In genomic region chr8:57498847-57499511, GRCm38 (mm10) we compare ENCODE assay signal across 8 mouse cellular contexts. TPM values are rescaled to one million over a fixed set of nuclear protein-coding genes. Genes with fewer than 3 reads are reported as not detected.
A peak's percentile ranks its signal among the peaks of the same experiment; 100 is the strongest.
DNase-seq lines count a peak whose midpoint lies in the region; ATAC-seq and TF ChIP-seq lines count a peak whose summit lies in the region.

No protein-coding gene starts in this region.

- WGBS in embryonic facial prominence, embryonic 12.5 days = 60% methylated on average over 17 of the region's 17 CpGs
- WGBS in embryonic facial prominence, embryonic 10.5 days = 74% methylated on average over 17 of the region's 17 CpGs
- 21% methylated on average over 17 of the region's 17 CpGs for WGBS in forebrain, embryonic 13.5 days
- WGBS in intestine, postnatal 0 days = 37% methylated on average over 17 of the region's 17 CpGs

- H3K27ac ChIP-seq in embryonic facial prominence, embryonic 12.5 days = no peak overlapping the region
- H3K27ac ChIP-seq in embryonic facial prominence, embryonic 10.5 days (replicated peaks) = no peak overlapping the region
- peak overlapping the region; percentile 62 for H3K27ac ChIP-seq in forebrain, embryonic 13.5 days
- no peak overlapping the region for H3K27ac ChIP-seq in intestine, postnatal 0 days (ENCODE audit: low read depth, low read length)

- no peaks in the 10 kb centered on the region for H3K36me3 ChIP-seq in embryonic facial prominence, embryonic 12.5 days
- 0 out of 2 replicates have a peak, but pooled peaks cover 8% of the 10 kb centered on the region for H3K36me3 ChIP-seq in embryonic facial prominence, embryonic 10.5 days (replicated peaks)
- no peaks in the 10 kb centered on the region for H3K36me3 ChIP-seq in forebrain, embryonic 13.5 days (ENCODE audit: poor library complexity, severe bottlenecking)
- H3K36me3 ChIP-seq in intestine, postnatal 0 days (ENCODE audit: control insufficient read depth, insufficient read depth) = no peaks in the 10 kb centered on the region

- H3K4me2 ChIP-seq in embryonic facial prominence, embryonic 12.5 days (replicated peaks) = 0 out of 2 replicates have a peak overlapping the region, but pooled peaks have one; percentile 4
- peak overlapping the region; percentile 50 for H3K4me2 ChIP-seq in forebrain, embryonic 13.5 days
- H3K4me2 ChIP-seq in intestine, postnatal 0 days (replicated peaks; ENCODE audit: low read depth) = peak overlapping the region; percentile 51

- no peak overlapping the region for H3K4me3 ChIP-seq in embryonic facial prominence, embryonic 12.5 days
- no peak overlapping the region for H3K4me3 ChIP-seq in embryonic facial prominence, embryonic 10.5 days
- H3K4me3 ChIP-seq in forebrain, embryonic 13.5 days = peak overlapping the region; percentile 25
- no peak overlapping the region; the same call in 1 of the 2 replicates for H3K4me3 ChIP-seq in intestine, postnatal 0 days (ENCODE audit: low read depth, low read length)

- ATAC-seq in embryonic facial prominence, embryonic 12.5 days (ENCODE audit: insufficient number of reproducible peaks, insufficient read depth, low FRiP score, low TSS enrichment) = 0 out of 2 replicates have a peak, but pooled peaks have one; percentile 10
- peak; percentile 77 for ATAC-seq in forebrain, embryonic 13.5 days
- ATAC-seq in intestine, postnatal 0 days = 0 out of 2 replicates have a peak, but pooled peaks have one; percentile 43

- TF ChIP-seq CTCF in intestine, postnatal 0 days (IDR thresholded peaks at IDR 0.05; ENCODE audit: low read depth) = no peak

- no peak overlapping the region for H3K9ac ChIP-seq in embryonic facial prominence, embryonic 12.5 days
- H3K9ac ChIP-seq in forebrain, embryonic 13.5 days = peak overlapping the region; percentile 17; the same call in 1 of the 2 replicates
- 0 out of 2 replicates have a peak overlapping the region, but pooled peaks have one; percentile 3 for H3K9ac ChIP-seq in intestine, postnatal 0 days (ENCODE audit: low read depth, low read length)

- no peaks in the 10 kb centered on the region for H3K27me3 ChIP-seq in embryonic facial prominence, embryonic 12.5 days
- H3K27me3 ChIP-seq in embryonic facial prominence, embryonic 10.5 days (replicated peaks; ENCODE audit: low read depth, poor library complexity, severe bottlenecking) = no peaks in the 10 kb centered on the region
- H3K27me3 ChIP-seq in forebrain, embryonic 13.5 days = no peaks in the 10 kb centered on the region
- no peaks in the 10 kb centered on the region for H3K27me3 ChIP-seq in intestine, postnatal 0 days (replicated peaks; ENCODE audit: control insufficient read depth, insufficient read depth, low read length)

- no peak for DNase-seq in embryonic facial prominence, embryonic 10.5 days (ENCODE audit: low spot score)
- DNase-seq in ZHBTc4 (ENCODE audit: low read depth, low spot score) = peak; percentile 78
- peak; percentile 32 to 53 for DNase-seq in lung, adult 18-20 months
- DNase-seq in ovary, postnatal 14 days (ENCODE audit: low spot score) = peak; percentile 44
- no peak for DNase-seq in thymus, postnatal 14 days

- H3K4me1 ChIP-seq in embryonic facial prominence, embryonic 12.5 days = no peaks in the 10 kb centered on the region
- H3K4me1 ChIP-seq in embryonic facial prominence, embryonic 10.5 days = peaks cover 6% of the 10 kb centered on the region; the same call in 1 of the 2 replicates
- peaks cover 20% of the 10 kb centered on the region for H3K4me1 ChIP-seq in forebrain, embryonic 13.5 days
- 0 out of 2 replicates have a peak, but pooled peaks cover 9% of the 10 kb centered on the region for H3K4me1 ChIP-seq in intestine, postnatal 0 days (replicated peaks; ENCODE audit: control insufficient read depth, insufficient read depth, low read length)

- H3K9me3 ChIP-seq in embryonic facial prominence, embryonic 12.5 days = no peaks in the 10 kb centered on the region
- no peaks in the 10 kb centered on the region for H3K9me3 ChIP-seq in embryonic facial prominence, embryonic 10.5 days
- no peaks in the 10 kb centered on the region for H3K9me3 ChIP-seq in forebrain, embryonic 13.5 days (replicated peaks)
- H3K9me3 ChIP-seq in intestine, postnatal 0 days (ENCODE audit: control insufficient read depth) = no peaks in the 10 kb centered on the region

RNA-seq across cellular contexts. Expression of gene Sap30, which starts 11.3 kb away (rescaled TPM):
- polyA plus RNA-seq in embryonic facial prominence, embryonic 12.5 days (2016; fragmentation: Nextera tagmentation; extraction: Ambion mirVana) = 69.8 and 70.9 TPM in 2 replicates
- polyA plus RNA-seq in embryonic facial prominence, embryonic 10.5 days (2016; fragmentation: Nextera tagmentation; extraction: Ambion mirVana) = 72.8 and 76.0 TPM in 2 replicates
- polyA plus RNA-seq in forebrain, embryonic 13.5 days (2015; fragmentation: Nextera tagmentation; extraction: Ambion mirVana) = 96.4 and 106 TPM in 2 replicates
- 17.1 and 19.9 TPM in 2 replicates for polyA plus RNA-seq in intestine, postnatal 0 days (2015; fragmentation: Nextera tagmentation; extraction: Ambion mirVana)

RNA-seq across cellular contexts. Expression of gene Hmgb2, which starts 12.7 kb away (rescaled TPM):
- polyA plus RNA-seq in embryonic facial prominence, embryonic 12.5 days (2016; fragmentation: Nextera tagmentation; extraction: Ambion mirVana) = 414 and 455 TPM in 2 replicates
- polyA plus RNA-seq in embryonic facial prominence, embryonic 10.5 days (2016; fragmentation: Nextera tagmentation; extraction: Ambion mirVana) = 579 and 587 TPM in 2 replicates
- polyA plus RNA-seq in forebrain, embryonic 13.5 days (2015; fragmentation: Nextera tagmentation; extraction: Ambion mirVana) = 482 and 552 TPM in 2 replicates
- 197 and 201 TPM in 2 replicates for polyA plus RNA-seq in intestine, postnatal 0 days (2015; fragmentation: Nextera tagmentation; extraction: Ambion mirVana)

RNA-seq across cellular contexts. Expression of gene Scrg1, which starts 43.3 kb away (rescaled TPM):
- polyA plus RNA-seq in embryonic facial prominence, embryonic 12.5 days (2016; fragmentation: Nextera tagmentation; extraction: Ambion mirVana) = 2.9 and 3.2 TPM in 2 replicates
- polyA plus RNA-seq in embryonic facial prominence, embryonic 10.5 days (2016; fragmentation: Nextera tagmentation; extraction: Ambion mirVana) = 0.45 and 1.1 TPM in 2 replicates
- 0.89 and 0.92 TPM in 2 replicates for polyA plus RNA-seq in forebrain, embryonic 13.5 days (2015; fragmentation: Nextera tagmentation; extraction: Ambion mirVana)
- polyA plus RNA-seq in intestine, postnatal 0 days (2015; fragmentation: Nextera tagmentation; extraction: Ambion mirVana) = 0.74 and 0.98 TPM in 2 replicates

Comparison
In these comparisons a context has a peak if more than half of its experiments do, and no peak if none do; other contexts are left out.
1. ATAC-seq: peak in every context shown above with its lines; median percentile 77 in forebrain, embryonic 13.5 days; 43 in intestine, postnatal 0 days; 10 in embryonic facial prominence, embryonic 12.5 days.
2. DNase-seq: peak in ZHBTc4 (single experiment), lung, adult 18-20 months (2 of 2) and ovary, postnatal 14 days (single experiment); none in embryonic facial prominence, embryonic 10.5 days (single experiment) and thymus, postnatal 14 days (single experiment).
3. Peak in every context shown above with its lines, with median percentiles within 50 percentile points of each other: H3K4me2 ChIP-seq.